Mouse (Mus musculus): ENCODE results near the gene Elf4. TPM values are rescaled to one million over a fixed set of nuclear protein-coding genes. Genes with fewer than 3 reads are reported as not detected.

Elf4 gene
- polyA plus RNA-seq, 1 experiment from 2014 or later: 2.4 TPM

GRCm38 (mm10) chrX:48399994-48400393 is 62.9 kb downstream of the Elf4 start:
- no peak for ATAC-seq (ENCODE audit: insufficient number of reproducible peaks, low FRiP score, low TSS enrichment, low read depth)
- Histone ChIP-seq H3K36me3 (ENCODE audit: control insufficient read depth, insufficient read depth, low read length) (peaks cover 3% of the 10 kb centered on the region; the same call in 1 of the 2 replicates), H3K27me3 (ENCODE audit: control insufficient read depth, insufficient read depth, low read length) (no peaks in the 10 kb centered on the region), H3K4me1 (ENCODE audit: control insufficient read depth, insufficient read depth, low read length) (no peaks in the 10 kb centered on the region), H3K4me3 (ENCODE audit: low read depth, low read length) (no peak overlapping the region), H3K9ac (ENCODE audit: low read length) (no peak overlapping the region), H3K4me2 (ENCODE audit: low read depth, severe bottlenecking) (no peak overlapping the region), H3K27ac (replicated peaks; ENCODE audit: low read depth, low read length) (no peak overlapping the region), H3K9me3 (ENCODE audit: control insufficient read depth, low read length) (no peaks in the 10 kb centered on the region)
- no peak for DNase-seq (ENCODE audit: low spot score)
- 79% methylated on average over 4 of the region's 4 CpGs for WGBS

GRCm38 (mm10) chrX:48389380-48389779 is 73.6 kb downstream of the Elf4 start:
- H3K4me3 ChIP-seq (ENCODE audit: low read depth, low read length): no peak overlapping the region
- H3K4me1 ChIP-seq (ENCODE audit: control insufficient read depth, insufficient read depth, low read length): no peaks in the 10 kb centered on the region
- H3K36me3 ChIP-seq (ENCODE audit: control insufficient read depth, insufficient read depth, low read length): peaks cover 4% of the 10 kb centered on the region; the same call in 1 of the 2 replicates
- 89% methylated on average over 6 of the region's 6 CpGs for WGBS
- no peak overlapping the region for H3K9ac ChIP-seq (ENCODE audit: low read length)
- ATAC-seq (ENCODE audit: insufficient number of reproducible peaks, low FRiP score, low TSS enrichment, low read depth): no peak
- DNase-seq (ENCODE audit: low spot score): no peak
- H3K4me2 ChIP-seq (ENCODE audit: low read depth, severe bottlenecking): no peak overlapping the region
- no peaks in the 10 kb centered on the region for H3K27me3 ChIP-seq (ENCODE audit: control insufficient read depth, insufficient read depth, low read length)
- H3K9me3 ChIP-seq (ENCODE audit: control insufficient read depth, low read length): no peaks in the 10 kb centered on the region
- H3K27ac ChIP-seq (replicated peaks; ENCODE audit: low read depth, low read length): no peak overlapping the region

- Histone ChIP-seq H3K4me3 (ENCODE audit: low read depth, low read length) (no peak overlapping the region), H3K27ac (replicated peaks; ENCODE audit: low read depth, low read length) (no peak overlapping the region), H3K4me2 (ENCODE audit: low read depth, severe bottlenecking) (no peak overlapping the region), H3K36me3 (ENCODE audit: control insufficient read depth, insufficient read depth, low read length) (peaks cover 4% of the 10 kb centered on the region; the same call in 1 of the 2 replicates), H3K27me3 (ENCODE audit: control insufficient read depth, insufficient read depth, low read length) (no peaks in the 10 kb centered on the region), H3K9me3 (ENCODE audit: control insufficient read depth, low read length) (no peaks in the 10 kb centered on the region), H3K9ac (ENCODE audit: low read length) (no peak overlapping the region), H3K4me1 (ENCODE audit: control insufficient read depth, insufficient read depth, low read length) (no peaks in the 10 kb centered on the region)
- 62% methylated on average over 4 of the region's 4 CpGs for WGBS
- no peak for DNase-seq (ENCODE audit: low spot score)
- no peak for ATAC-seq (ENCODE audit: insufficient number of reproducible peaks, low FRiP score, low TSS enrichment, low read depth)
Measured at GRCm38 (mm10) chrX:48385927-48386326, 77.0 kb downstream of the Elf4 start.

- no peaks in the 10 kb centered on the region for H3K4me1 ChIP-seq (ENCODE audit: control insufficient read depth, insufficient read depth, low read length)
- H3K27ac ChIP-seq (replicated peaks; ENCODE audit: low read depth, low read length): no peak overlapping the region
- H3K27me3 ChIP-seq (ENCODE audit: control insufficient read depth, insufficient read depth, low read length): no peaks in the 10 kb centered on the region
- no peak overlapping the region for H3K9ac ChIP-seq (ENCODE audit: low read length)
- H3K9me3 ChIP-seq (ENCODE audit: control insufficient read depth, low read length): no peaks in the 10 kb centered on the region
- 48% methylated on average over 7 of the region's 7 CpGs for WGBS
- peak; percentile 60 for DNase-seq (ENCODE audit: low spot score)
- ATAC-seq (ENCODE audit: insufficient number of reproducible peaks, low FRiP score, low TSS enrichment, low read depth): no peak
- no peak overlapping the region for H3K4me3 ChIP-seq (ENCODE audit: low read depth, low read length)
- H3K4me2 ChIP-seq (ENCODE audit: low read depth, severe bottlenecking): no peak overlapping the region
- H3K36me3 ChIP-seq (ENCODE audit: control insufficient read depth, insufficient read depth, low read length): no peaks in the 10 kb centered on the region
Measured at GRCm38 (mm10) chrX:48383643-48384042, 79.3 kb downstream of the Elf4 start.

- Histone ChIP-seq H3K4me1 (ENCODE audit: control insufficient read depth, insufficient read depth, low read length) (no peaks in the 10 kb centered on the region), H3K9me3 (ENCODE audit: control insufficient read depth, low read length) (no peaks in the 10 kb centered on the region), H3K4me2 (ENCODE audit: low read depth, severe bottlenecking) (no peak overlapping the region), H3K27me3 (ENCODE audit: control insufficient read depth, insufficient read depth, low read length) (no peaks in the 10 kb centered on the region), H3K36me3 (ENCODE audit: control insufficient read depth, insufficient read depth, low read length) (no peaks in the 10 kb centered on the region; the same call in 1 of the 2 replicates), H3K4me3 (ENCODE audit: low read depth, low read length) (no peak overlapping the region), H3K9ac (ENCODE audit: low read length) (no peak overlapping the region), H3K27ac (replicated peaks; ENCODE audit: low read depth, low read length) (no peak overlapping the region)
- 91% methylated on average over 8 of the region's 9 CpGs for WGBS
- DNase-seq (ENCODE audit: low spot score) (no peak), ATAC-seq (ENCODE audit: insufficient number of reproducible peaks, low FRiP score, low TSS enrichment, low read depth) (no peak)
Measured at GRCm38 (mm10) chrX:48367841-48368240, 95.1 kb downstream of the Elf4 start.

GRCm38 (mm10) chrX:48365836-48366577 is 96.9 kb downstream of the Elf4 start:
- Histone ChIP-seq H3K9me3 (ENCODE audit: control insufficient read depth, low read length) (no peaks in the 10 kb centered on the region), H3K4me3 (ENCODE audit: low read depth, low read length) (no peak overlapping the region), H3K4me2 (ENCODE audit: low read depth, severe bottlenecking) (no peak overlapping the region), H3K36me3 (ENCODE audit: control insufficient read depth, insufficient read depth, low read length) (no peaks in the 10 kb centered on the region; the same call in 1 of the 2 replicates), H3K9ac (ENCODE audit: low read length) (no peak overlapping the region), H3K27me3 (ENCODE audit: control insufficient read depth, insufficient read depth, low read length) (no peaks in the 10 kb centered on the region), H3K27ac (replicated peaks; ENCODE audit: low read depth, low read length) (no peak overlapping the region), H3K4me1 (ENCODE audit: control insufficient read depth, insufficient read depth, low read length) (no peaks in the 10 kb centered on the region)
- DNase-seq (ENCODE audit: low spot score) (no peak), ATAC-seq (ENCODE audit: insufficient number of reproducible peaks, low FRiP score, low TSS enrichment, low read depth) (no peak)
- WGBS: 43% methylated on average over 15 of the region's 15 CpGs

Other genes with a start within 250 kb of the Elf4 start
- gene Utp14a, start 206.3 kb downstream of the Elf4 start, polyA plus RNA-seq (2014; fragmentation: Nextera tagmentation; extraction: Ambion mirVana): 25.4 and 27.3 TPM in 2 replicates
- 5.3 and 5.4 TPM in 2 replicates for gene Bcorl1, start 121.8 kb downstream of the Elf4 start, polyA plus RNA-seq (2014; fragmentation: Nextera tagmentation; extraction: Ambion mirVana)
- 85.8 and 94.2 TPM in 2 replicates for gene Aifm1, start 50.4 kb upstream of the Elf4 start, polyA plus RNA-seq (2014; fragmentation: Nextera tagmentation; extraction: Ambion mirVana)
- 4.7 and 5.5 TPM in 2 replicates for gene Rab33a, start 56.2 kb upstream of the Elf4 start, polyA plus RNA-seq (2014; fragmentation: Nextera tagmentation; extraction: Ambion mirVana)
- 23.3 and 23.7 TPM in 2 replicates for gene Zfp280c, start 131.4 kb upstream of the Elf4 start, polyA plus RNA-seq (2014; fragmentation: Nextera tagmentation; extraction: Ambion mirVana)
- 17.2 and 19.8 TPM in 2 replicates for gene Slc25a14, start 160.3 kb upstream of the Elf4 start, polyA plus RNA-seq (2014; fragmentation: Nextera tagmentation; extraction: Ambion mirVana)
- not detected in 2 replicates for gene Gpr119, start 211.3 kb upstream of the Elf4 start, polyA plus RNA-seq (2014; fragmentation: Nextera tagmentation; extraction: Ambion mirVana)
- gene Rbmx2, start 231.9 kb upstream of the Elf4 start, polyA plus RNA-seq (2014; fragmentation: Nextera tagmentation; extraction: Ambion mirVana): 22.0 and 30.5 TPM in 2 replicates

Measured in limb, embryonic 11.5 days (tissue).